Comparison of ENCODE assay signal across 9 mouse cellular contexts in the genomic region with DNA sequence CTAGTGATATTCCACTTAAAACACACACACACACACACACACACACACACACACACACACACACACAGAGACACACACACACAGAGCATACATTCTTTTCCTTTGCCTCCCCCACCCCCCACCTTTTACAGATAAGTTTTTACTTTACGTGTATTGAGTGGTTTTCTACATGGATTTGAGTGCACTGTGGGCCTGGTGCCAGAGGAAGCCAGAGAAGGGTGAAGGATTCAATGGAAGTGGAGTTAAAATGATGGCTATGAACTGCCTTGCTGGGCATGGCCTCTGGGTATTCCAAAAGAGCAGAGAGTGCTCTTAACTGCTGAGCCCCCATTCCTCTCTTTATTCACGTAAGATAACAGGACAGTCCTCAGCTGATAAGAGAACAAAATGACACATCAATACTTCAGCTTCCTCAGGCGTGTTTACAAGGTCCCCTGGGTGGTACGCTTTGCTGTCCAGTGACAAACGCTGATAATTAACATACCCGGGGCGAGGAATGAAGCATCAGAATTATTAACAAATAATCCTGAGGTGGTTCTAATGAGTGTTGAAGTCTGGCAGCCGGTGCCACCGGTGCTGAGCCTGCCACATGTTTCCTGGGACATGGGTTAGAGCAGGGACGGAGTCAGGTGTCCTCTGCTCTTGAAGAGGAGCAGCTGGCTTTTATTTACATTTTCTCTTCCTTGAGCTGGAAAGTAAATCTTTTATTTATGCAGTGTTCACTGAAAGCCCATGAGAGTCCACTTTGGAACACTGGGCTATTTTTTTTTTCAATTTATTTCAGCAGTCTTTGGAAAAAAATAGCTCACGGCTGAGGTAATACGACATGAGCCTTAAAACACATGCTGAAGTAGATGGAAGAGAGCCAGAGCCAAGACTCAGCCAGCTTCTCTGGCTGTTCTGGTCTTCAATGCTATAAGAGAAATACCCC. TPM values are rescaled to one million over a fixed set of nuclear protein-coding genes. Genes with fewer than 3 reads are reported as not detected.
DNase-seq lines count a peak whose midpoint lies in the region; ATAC-seq and TF ChIP-seq lines count a peak whose summit lies in the region.
"Had no signal": no experiment of that assay in that cellular context is flagged by ENCODE, and none has a peak within 500 bp of the region (broad histone marks: within the 10 kb centered on the region; RNA-seq: fewer than 3 reads in every experiment).

No protein-coding gene starts in this region.

- ATAC-seq in lung, postnatal 0 days = no peak
- peak; percentile 72 for ATAC-seq in limb, embryonic 15.5 days (ENCODE audit: insufficient number of reproducible peaks, low FRiP score, low TSS enrichment, low read depth)

- DNase-seq in adrenal gland, postnatal 14 days = peak; percentile 26
- DNase-seq in adrenal gland, adult 8-10 months = no peak
- peak; percentile 20 for DNase-seq in lung, postnatal 0 days (ENCODE audit: low spot score)
- DNase-seq in lung, adult 2 months = no peak
- peak; percentile 42 for DNase-seq in heart, adult 8-10 months (ENCODE audit: low spot score)
- DNase-seq in ovary, postnatal 36 days (ENCODE audit: low spot score) = no peak
- DNase-seq in c-Kit-positive CD71-positive TER-119-positive erythroid progenitor cells, embryonic 14.5 days (ENCODE audit: low spot score) = no peak
- DNase-seq: kidney, adult 11 months had no signal

- no peaks in the 10 kb centered on the region for H3K27me3 ChIP-seq in lung, postnatal 0 days (replicated peaks; ENCODE audit: insufficient read depth, low read length)
- H3K27me3 ChIP-seq in limb, embryonic 15.5 days = no peaks in the 10 kb centered on the region

- H3K4me2 ChIP-seq in lung, postnatal 0 days (replicated peaks; ENCODE audit: low read depth, low read length) = no peak overlapping the region
- no peak overlapping the region for H3K4me2 ChIP-seq in limb, embryonic 15.5 days

- no peak for TF ChIP-seq EP300 in lung, postnatal 0 days (IDR thresholded peaks at IDR 0.05)

- no peak overlapping the region for H3K4me3 ChIP-seq in lung, postnatal 0 days (ENCODE audit: low read depth, low read length)
- no peak overlapping the region for H3K4me3 ChIP-seq in lung, adult 2 months (replicated peaks; ENCODE audit: extremely low read depth, low read depth, low read length)
- no peak overlapping the region for H3K4me3 ChIP-seq in limb, embryonic 15.5 days

- TF ChIP-seq POLR2A in lung, adult 2 months (IDR thresholded peaks at IDR 0.05; ENCODE audit: borderline replicate concordance, extremely low read depth, low read depth, low read length) = no peak

- no peaks in the 10 kb centered on the region for H3K9me3 ChIP-seq in lung, postnatal 0 days (ENCODE audit: low read length)
- no peaks in the 10 kb centered on the region for H3K9me3 ChIP-seq in limb, embryonic 15.5 days

- no peak overlapping the region for H3K9ac ChIP-seq in lung, postnatal 0 days (replicated peaks; ENCODE audit: low read depth)
- H3K9ac ChIP-seq in limb, embryonic 15.5 days = no peak overlapping the region

- no peak for TF ChIP-seq CTCF in lung, postnatal 0 days (IDR thresholded peaks at IDR 0.05)
- no peak for TF ChIP-seq CTCF in lung, adult 2 months (IDR thresholded peaks at IDR 0.05; ENCODE audit: insufficient read depth, low read length)

- WGBS in lung, postnatal 0 days = 10% methylated on average over 12 of the region's 12 CpGs
- 16% methylated on average over 12 of the region's 12 CpGs for WGBS in lung, adult 2 months
- 28% methylated on average over 12 of the region's 12 CpGs for WGBS in limb, embryonic 15.5 days

- no peak overlapping the region for H3K27ac ChIP-seq in lung, postnatal 0 days (ENCODE audit: low read length)
- peak overlapping the region; percentile 77 for H3K27ac ChIP-seq in limb, embryonic 15.5 days

- no peaks in the 10 kb centered on the region for H3K36me3 ChIP-seq in lung, postnatal 0 days (ENCODE audit: insufficient read depth, low read length)
- H3K36me3 ChIP-seq in limb, embryonic 15.5 days = no peaks in the 10 kb centered on the region

- peaks cover 8% of the 10 kb centered on the region; the same call in 1 of the 2 replicates for H3K4me1 ChIP-seq in lung, postnatal 0 days (ENCODE audit: insufficient read depth, low read depth, low read length)
- H3K4me1 ChIP-seq in lung, adult 2 months (ENCODE audit: control insufficient read depth, insufficient read depth, low read length) = 0 out of 2 replicates have a peak, but pooled peaks cover 2% of the 10 kb centered on the region
- H3K4me1 ChIP-seq in limb, embryonic 15.5 days = peaks cover 7% of the 10 kb centered on the region

RNA-seq across cellular contexts. Expression of gene Lysmd2, which starts 28.7 kb away (rescaled TPM):
- 18.8 and 20.5 TPM in 2 replicates for total RNA-seq in adrenal gland, postnatal 14 days (2021)
- total RNA-seq in adrenal gland, adult 8-10 months (2022) = 10 to 100 TPM; 12.8 to 20.1 (median 17.1) TPM
- 26.1 and 29.9 TPM in 2 replicates for polyA plus RNA-seq in lung, postnatal 0 days (2015; fragmentation: Nextera tagmentation; extraction: Ambion mirVana)
- polyA plus RNA-seq in lung, adult 2 months (2012; rRNA removed) = 60.6 and 73.7 TPM in 2 replicates
- 10 to 100 TPM in 2 of 4 experiments, 1 to 10 TPM in 2; 7.6 to 11.7 (median 9.2) TPM for total RNA-seq in heart, adult 8-10 months (2022)
- polyA plus RNA-seq in limb, embryonic 15.5 days (2015; fragmentation: Nextera tagmentation; extraction: Ambion mirVana) = 48.3 and 49.5 TPM in 2 replicates

RNA-seq across cellular contexts. Expression of gene Scg3, which starts 29.6 kb away (rescaled TPM):
- 22.4 and 29.5 TPM in 2 replicates for total RNA-seq in adrenal gland, postnatal 14 days (2021)
- total RNA-seq in adrenal gland, adult 8-10 months (2022) = 10 to 100 TPM; 31.3 to 44.0 (median 31.5) TPM
- 0.42 and 0.56 TPM in 2 replicates for polyA plus RNA-seq in lung, postnatal 0 days (2015; fragmentation: Nextera tagmentation; extraction: Ambion mirVana)
- 0.38 and 1.6 TPM in 2 replicates for polyA plus RNA-seq in lung, adult 2 months (2012; rRNA removed)
- total RNA-seq in heart, adult 8-10 months (2022) = under 1 TPM in 3 of 4 experiments, not detected in 1; 0.19 to 0.60 (median 0.19) TPM
- 0.52 and 0.65 TPM in 2 replicates for polyA plus RNA-seq in limb, embryonic 15.5 days (2015; fragmentation: Nextera tagmentation; extraction: Ambion mirVana)

RNA-seq across cellular contexts. Expression of gene Tmod2, which starts 43.1 kb away (rescaled TPM):
- 15.7 and 20.2 TPM in 2 replicates for total RNA-seq in adrenal gland, postnatal 14 days (2021)
- 10 to 100 TPM; 11.3 to 23.2 (median 16.8) TPM for total RNA-seq in adrenal gland, adult 8-10 months (2022)
- 10.6 and 11.3 TPM in 2 replicates for polyA plus RNA-seq in lung, postnatal 0 days (2015; fragmentation: Nextera tagmentation; extraction: Ambion mirVana)
- polyA plus RNA-seq in lung, adult 2 months (2012; rRNA removed) = 3.3 and 7.6 TPM in 2 replicates
- total RNA-seq in heart, adult 8-10 months (2022) = 1 to 10 TPM; 4.2 to 5.2 (median 4.4) TPM
- polyA plus RNA-seq in limb, embryonic 15.5 days (2015; fragmentation: Nextera tagmentation; extraction: Ambion mirVana) = 21.8 and 27.4 TPM in 2 replicates

Comparison
In these comparisons a context has a peak if more than half of its experiments do, and no peak if none do; other contexts are left out.
1. DNase-seq: peak in adrenal gland, postnatal 14 days (single experiment), lung, postnatal 0 days (single experiment) and heart, adult 8-10 months (single experiment); none in adrenal gland, adult 8-10 months (single experiment), lung, adult 2 months (single experiment), ovary, postnatal 36 days (single experiment) and c-Kit-positive CD71-positive TER-119-positive erythroid progenitor cells, embryonic 14.5 days (single experiment).
2. RNA of gene Scg3, which starts 29.6 kb away (total RNA-seq): 31.3 to 44.0 TPM in adrenal gland, adult 8-10 months and 22.4 to 29.5 TPM in adrenal gland, postnatal 14 days; 0.19 to 0.60 TPM in heart, adult 8-10 months; every median in the first group is over 10 times any median in the second.